Mouse (Mus musculus): ENCODE results near the gene Tbx21. TPM values are rescaled to one million over a fixed set of nuclear protein-coding genes. Genes with fewer than 3 reads are reported as not detected.

The Tbx21 gene
- polyA plus RNA-seq, 1 experiment from 2014 or later, result not detected

GRCm38 (mm10) chr11:97132185-97132584 lies 17.1 kb upstream of the Tbx21 start:
- Histone ChIP-seq H3K27me3 (ENCODE audit: insufficient read depth, low read length) (no peaks in the 10 kb centered on the region), H3K4me1 (ENCODE audit: insufficient read depth) (0 out of 2 replicates have a peak, but pooled peaks cover 3% of the 10 kb centered on the region), H3K9ac (no peak overlapping the region), H3K27ac (ENCODE audit: low read depth) (no peak overlapping the region), H3K4me2 (no peak overlapping the region), H3K4me3 (ENCODE audit: low read depth, low read length) (no peak overlapping the region), H3K36me3 (ENCODE audit: insufficient read depth) (peaks cover 12% of the 10 kb centered on the region; the same call in 1 of the 2 replicates), H3K9me3 (ENCODE audit: low read depth, low read length) (no peaks in the 10 kb centered on the region)
- DNase-seq (no peak), ATAC-seq (ENCODE audit: insufficient read depth) (no peak)
- no peak for TF ChIP-seq CTCF (IDR thresholded peaks at IDR 0.05; ENCODE audit: low read depth)
- 13% methylated on average over 6 of the region's 6 CpGs for WGBS

DNA sequence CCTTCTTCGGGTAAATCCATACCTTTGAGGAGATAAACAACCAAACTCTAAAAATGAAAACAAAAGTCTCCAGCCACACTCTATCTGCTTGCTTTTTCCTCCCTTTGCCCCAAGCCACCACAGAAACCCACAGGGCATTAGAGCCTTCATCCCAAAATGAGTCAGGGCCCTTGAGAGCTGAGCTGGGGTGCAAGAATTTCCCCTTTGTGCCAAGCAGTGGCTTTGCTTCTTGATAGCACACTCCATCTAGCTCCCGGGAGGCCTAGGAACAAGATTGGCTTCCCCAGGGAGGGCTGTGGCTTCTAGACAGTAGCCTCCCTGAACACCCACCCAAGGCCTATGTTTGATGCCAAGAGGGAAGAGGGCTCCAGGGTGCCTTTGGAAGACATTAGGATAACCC lies 16.6 kb upstream of the Tbx21 start:
- H3K9me3 ChIP-seq (ENCODE audit: low read depth, low read length), result no peaks in the 10 kb centered on the region
- whole genome bisulfite sequencing, result 62% methylated on average over 2 of the region's 2 CpGs
- no peak overlapping the region for H3K27ac ChIP-seq (ENCODE audit: low read depth)
- DNase-seq (no peak), ATAC-seq (ENCODE audit: insufficient read depth) (no peak)
- H3K9ac ChIP-seq, result no peak overlapping the region
- H3K4me1 ChIP-seq (ENCODE audit: insufficient read depth), result 0 out of 2 replicates have a peak, but pooled peaks cover 3% of the 10 kb centered on the region
- H3K27me3 ChIP-seq (ENCODE audit: insufficient read depth, low read length), result no peaks in the 10 kb centered on the region
- peaks cover 7% of the 10 kb centered on the region; the same call in 1 of the 2 replicates for H3K36me3 ChIP-seq (ENCODE audit: insufficient read depth)
- TF ChIP-seq CTCF (IDR thresholded peaks at IDR 0.05; ENCODE audit: low read depth), result no peak
- no peak overlapping the region for H3K4me3 ChIP-seq (ENCODE audit: low read depth, low read length)
- no peak overlapping the region for H3K4me2 ChIP-seq

DNA sequence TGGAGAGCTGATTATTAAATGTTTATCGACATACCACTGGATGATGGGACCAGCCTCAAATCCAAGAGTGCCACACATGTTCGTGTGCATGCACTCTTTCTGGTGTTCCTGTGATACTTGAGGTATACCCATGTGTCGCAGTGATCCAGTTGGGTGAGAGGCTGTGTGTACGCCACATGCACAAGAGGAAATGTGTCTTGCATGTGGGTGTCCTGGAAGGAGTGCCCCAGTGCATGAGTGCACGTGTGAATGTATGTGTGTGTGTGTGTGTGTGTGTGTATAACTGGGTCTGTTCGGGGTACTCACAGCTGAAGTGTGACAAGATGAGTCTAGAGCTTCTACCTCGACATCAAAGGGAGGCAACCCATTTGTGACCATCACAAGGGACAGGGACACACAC lies 15.2 kb upstream of the Tbx21 start:
- no peak overlapping the region for H3K4me3 ChIP-seq (ENCODE audit: low read depth, low read length)
- ATAC-seq (ENCODE audit: insufficient read depth) (no peak), DNase-seq (no peak)
- H3K27me3 ChIP-seq (ENCODE audit: insufficient read depth, low read length), result no peaks in the 10 kb centered on the region
- no peak for TF ChIP-seq CTCF (IDR thresholded peaks at IDR 0.05; ENCODE audit: low read depth)
- H3K9ac ChIP-seq, result no peak overlapping the region
- 65% methylated on average over 7 of the region's 7 CpGs for WGBS
- 0 out of 2 replicates have a peak, but pooled peaks cover 3% of the 10 kb centered on the region for H3K4me1 ChIP-seq (ENCODE audit: insufficient read depth)
- H3K36me3 ChIP-seq (ENCODE audit: insufficient read depth), result no peaks in the 10 kb centered on the region
- no peaks in the 10 kb centered on the region for H3K9me3 ChIP-seq (ENCODE audit: low read depth, low read length)
- no peak overlapping the region for H3K4me2 ChIP-seq
- H3K27ac ChIP-seq (ENCODE audit: low read depth), result no peak overlapping the region

DNA sequence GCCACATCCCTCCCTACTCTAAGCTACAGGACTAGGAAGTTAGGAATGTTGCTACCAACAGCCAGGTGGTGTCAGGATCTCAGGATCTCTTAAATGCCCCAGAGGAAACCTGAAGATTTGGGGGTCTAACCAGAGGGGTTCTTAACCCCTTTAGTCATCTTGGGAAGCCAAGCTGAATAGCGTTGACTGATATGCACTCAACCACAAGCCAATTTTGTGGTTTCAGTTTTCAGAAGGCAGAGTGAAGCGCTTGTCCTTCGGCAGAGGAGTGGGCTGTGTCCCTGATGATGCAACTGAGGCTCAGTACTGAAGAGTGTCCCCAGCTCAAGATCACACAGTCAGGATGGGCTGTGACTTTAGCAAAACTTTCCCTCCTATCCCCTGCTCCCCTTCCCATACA lies 13.8 kb upstream of the Tbx21 start:
- Histone ChIP-seq H3K36me3 (ENCODE audit: insufficient read depth) (no peaks in the 10 kb centered on the region), H3K27ac (ENCODE audit: low read depth) (no peak overlapping the region), H3K4me3 (ENCODE audit: low read depth, low read length) (no peak overlapping the region), H3K9ac (no peak overlapping the region), H3K27me3 (ENCODE audit: insufficient read depth, low read length) (no peaks in the 10 kb centered on the region), H3K4me2 (no peak overlapping the region), H3K4me1 (ENCODE audit: insufficient read depth) (0 out of 2 replicates have a peak, but pooled peaks cover 3% of the 10 kb centered on the region), H3K9me3 (ENCODE audit: low read depth, low read length) (no peaks in the 10 kb centered on the region)
- ATAC-seq (ENCODE audit: insufficient read depth) (no peak), DNase-seq (no peak)
- WGBS, result 60% methylated on average over 3 of the region's 3 CpGs
- TF ChIP-seq CTCF (IDR thresholded peaks at IDR 0.05; ENCODE audit: low read depth), result no peak

DNA sequence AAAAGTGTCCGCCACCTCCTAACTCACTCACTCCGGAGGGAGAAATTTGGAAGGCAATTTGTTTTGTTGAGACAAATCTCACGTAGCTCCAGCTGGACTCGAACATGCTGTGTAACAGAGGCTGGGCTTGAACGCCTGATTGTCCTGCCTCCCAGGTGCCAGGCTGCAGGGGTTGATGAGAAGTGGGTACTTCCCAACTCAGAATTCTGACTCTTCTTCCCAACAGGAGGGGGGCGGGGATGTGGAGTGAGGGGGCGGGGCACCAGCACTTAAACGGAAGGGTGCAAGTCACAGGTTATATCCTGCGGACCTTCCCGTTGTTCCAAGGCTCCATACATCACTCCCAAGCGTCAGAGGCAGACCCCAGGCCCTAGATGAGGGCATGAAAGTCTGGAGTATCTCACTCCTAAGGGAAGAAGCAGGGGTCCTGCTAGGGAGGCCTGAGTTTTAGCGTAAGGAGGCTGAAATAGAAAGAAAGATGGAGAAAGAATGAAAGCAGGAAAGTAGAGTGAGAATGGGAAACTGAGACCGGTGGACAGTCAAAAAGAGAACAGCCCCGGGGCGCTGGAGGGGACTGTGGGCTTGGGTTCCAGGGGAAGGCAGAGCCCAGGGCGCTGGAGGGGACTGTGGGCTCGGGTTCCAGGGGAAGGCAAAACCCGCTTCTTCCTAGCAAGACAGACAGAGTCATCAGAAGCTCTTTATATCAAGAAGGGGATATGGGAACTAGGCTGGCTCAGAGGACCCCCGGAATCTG lies 12.5 kb upstream of the Tbx21 start:
- Histone ChIP-seq H3K4me1 (ENCODE audit: insufficient read depth) (0 out of 2 replicates have a peak, but pooled peaks cover 3% of the 10 kb centered on the region), H3K4me2 (peak overlapping the region; percentile 94)

DNA sequence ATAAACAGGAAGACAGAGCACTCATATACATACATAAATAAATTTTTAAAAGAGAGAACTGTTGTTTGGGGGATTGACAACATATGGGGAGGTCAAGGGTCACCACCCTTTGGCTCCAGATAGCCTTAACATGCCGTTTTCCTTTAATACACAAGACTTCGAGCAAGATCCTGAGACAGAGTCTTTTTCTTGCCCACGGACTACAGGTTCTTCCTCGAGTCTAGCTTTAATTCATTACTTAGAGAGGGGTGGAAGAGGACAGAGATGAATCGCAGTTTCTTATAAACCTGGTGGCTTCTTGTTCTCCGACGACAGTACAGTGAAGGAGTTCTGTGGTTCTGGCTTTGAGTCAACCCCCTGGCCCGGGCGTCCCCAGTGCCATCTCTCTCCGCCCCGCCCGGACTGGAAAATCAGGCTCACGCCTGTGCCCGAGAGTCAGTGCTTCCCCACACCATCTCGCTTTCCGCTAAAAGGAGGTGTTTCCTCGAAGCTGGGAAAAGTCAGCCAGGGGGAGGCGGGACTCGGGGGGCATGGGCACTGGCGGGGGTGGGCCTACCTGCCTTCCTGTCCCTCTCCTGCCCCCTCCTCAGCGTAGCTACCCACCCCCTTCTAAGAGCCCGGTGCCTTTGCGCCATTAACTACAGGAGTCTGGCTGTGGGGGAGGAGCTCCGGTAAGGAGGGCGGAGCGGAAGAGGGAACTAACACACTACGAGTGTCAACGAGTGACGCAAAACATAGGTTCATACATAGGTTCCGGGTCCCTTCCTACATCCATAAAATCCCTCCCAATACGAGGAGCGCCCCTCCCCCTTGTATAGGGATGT lies 11.7 kb upstream of the Tbx21 start:
- no peaks in the 10 kb centered on the region for H3K9me3 ChIP-seq (ENCODE audit: low read depth, low read length)
- H3K4me2 ChIP-seq, result peak overlapping the region; percentile 94
- 0 out of 2 replicates have a peak, but pooled peaks cover 3% of the 10 kb centered on the region for H3K4me1 ChIP-seq (ENCODE audit: insufficient read depth)
- TF ChIP-seq CTCF (IDR thresholded peaks at IDR 0.05; ENCODE audit: low read depth), result no peak
- no peaks in the 10 kb centered on the region for H3K27me3 ChIP-seq (ENCODE audit: insufficient read depth, low read length)
- no peaks in the 10 kb centered on the region for H3K36me3 ChIP-seq (ENCODE audit: insufficient read depth)
- no peak overlapping the region for H3K27ac ChIP-seq (ENCODE audit: low read depth)
- WGBS, result 3% methylated on average over 32 of the region's 32 CpGs
- ATAC-seq (ENCODE audit: insufficient read depth), result peak; percentile 80
- H3K9ac ChIP-seq, result peak overlapping the region; percentile 46
- peak overlapping the region; percentile 46 for H3K4me3 ChIP-seq (ENCODE audit: low read depth, low read length)
- DNase-seq, result peak; percentile 73

More for the DNA sequence above, 12.5 kb upstream of the Tbx21 start:
- ATAC-seq (ENCODE audit: insufficient read depth), result peak; percentile 8; the same call in 1 of the 2 replicates
- peak overlapping the region; percentile 46 for H3K4me3 ChIP-seq (ENCODE audit: low read depth, low read length)
- H3K27me3 ChIP-seq (ENCODE audit: insufficient read depth, low read length), result no peaks in the 10 kb centered on the region
- DNase-seq, result no peak
- H3K27ac ChIP-seq (ENCODE audit: low read depth), result no peak overlapping the region
- WGBS, result 19% methylated on average over 19 of the region's 19 CpGs
- H3K9ac ChIP-seq, result peak overlapping the region; percentile 46; the same call in 1 of the 2 replicates
- H3K36me3 ChIP-seq (ENCODE audit: insufficient read depth), result no peaks in the 10 kb centered on the region
- no peak for TF ChIP-seq CTCF (IDR thresholded peaks at IDR 0.05; ENCODE audit: low read depth)
- no peaks in the 10 kb centered on the region for H3K9me3 ChIP-seq (ENCODE audit: low read depth, low read length)
